Mouse (Mus musculus) embryo, embryonic 10.5 days (tissue): ENCODE results near the gene Bckdhb.
A peak's percentile ranks its signal among the peaks of the same experiment; 100 is the strongest.
"Not testable (repeated sequence)": the region's sequence is repeated elsewhere in the genome, so short reads cannot be mapped to it uniquely, and the experiment has no call there.

ENCODE experiments used
- DNase-seq: peaks from one replicate; pipeline ENCODE4 v3.0.0-alpha.2; 2015; ENCODE audit warnings: low spot score

The Bckdhb gene

DNA sequence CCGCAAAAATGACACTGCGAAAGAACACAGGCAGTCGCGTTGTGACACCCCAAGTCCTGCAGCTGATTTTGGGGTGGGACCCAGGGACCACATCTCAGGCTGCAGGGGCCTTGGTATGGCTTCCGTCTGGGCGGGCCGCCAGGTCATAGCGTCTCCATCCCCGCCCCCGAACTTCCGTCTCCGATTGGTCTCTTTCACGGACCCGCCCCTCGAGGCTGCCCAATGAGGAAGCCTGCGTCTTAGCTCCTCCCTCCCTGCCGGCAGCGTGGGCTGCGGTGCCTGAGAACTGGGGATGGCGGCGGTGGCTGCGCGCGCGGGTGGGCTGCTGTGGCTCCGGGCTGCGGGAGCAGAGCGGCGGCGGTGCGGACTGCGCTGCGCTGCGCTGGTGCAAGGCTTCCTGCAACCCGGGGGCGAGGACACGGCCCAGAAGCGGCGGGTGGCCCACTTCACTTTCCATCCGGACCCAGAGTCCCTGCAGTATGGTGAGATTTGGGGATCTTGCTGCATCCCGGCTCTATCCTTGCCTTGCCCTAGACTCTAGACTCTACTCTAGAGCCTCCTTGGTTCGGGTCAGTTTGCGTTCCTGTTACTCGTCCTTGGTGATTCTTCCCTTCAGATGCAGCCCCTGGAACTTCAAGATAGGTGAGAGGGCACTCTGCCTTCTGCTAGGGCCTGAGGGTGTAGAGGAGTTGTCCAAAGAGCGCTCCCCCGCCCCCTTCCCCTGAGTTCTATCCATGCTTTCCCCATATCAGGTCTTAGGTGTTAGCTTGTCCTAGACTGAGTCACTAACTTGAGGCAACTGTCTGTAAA, at the start of gene Bckdhb:
Gene Bckdhb (plus strand): TSS at position 268 of the 810 bp plus-strand sequence.
- peak; percentile 98 for DNase-seq

DNA sequence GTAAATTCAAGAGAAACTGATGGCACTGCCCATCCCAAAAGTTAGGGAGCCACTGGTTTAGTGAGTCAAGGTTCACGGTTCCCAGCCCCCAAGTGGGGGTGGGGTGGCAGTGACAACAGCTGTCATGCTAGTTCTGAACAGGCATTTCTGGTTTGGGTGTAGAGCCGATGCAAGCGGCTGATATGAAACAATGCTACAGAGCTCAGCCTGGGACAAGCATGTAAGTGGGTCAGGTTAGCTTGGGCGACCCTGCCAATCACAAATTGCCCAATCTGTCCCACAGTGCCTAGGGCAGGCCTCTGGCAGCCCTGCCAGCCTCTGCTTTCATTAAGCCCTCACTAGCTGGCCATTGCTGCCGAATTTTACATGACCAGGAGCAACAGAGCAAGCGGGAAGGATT, 42.8 kb upstream of the Bckdhb start:
- DNase-seq, result no peak

DNA sequence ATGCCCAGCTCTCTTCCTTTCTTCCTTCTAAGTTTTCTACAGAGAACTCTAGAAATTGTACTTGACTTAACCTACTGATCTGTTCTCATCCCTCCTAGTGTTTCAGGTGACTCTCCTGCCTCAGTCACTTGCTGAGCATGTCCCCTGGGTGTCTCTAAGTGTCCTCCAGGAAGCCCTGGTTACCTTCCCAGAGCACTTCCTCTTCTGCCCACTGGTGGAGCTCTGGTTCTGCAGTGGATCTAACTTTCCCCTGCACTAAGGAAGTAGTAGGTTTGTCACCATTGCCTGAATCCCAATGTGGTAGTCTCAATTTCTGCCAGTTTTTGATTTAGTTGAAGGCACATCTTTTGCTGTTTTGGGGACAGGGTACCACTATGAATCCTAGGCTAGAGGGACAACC, 38.8 kb upstream of the Bckdhb start:
- no peak for DNase-seq

DNA sequence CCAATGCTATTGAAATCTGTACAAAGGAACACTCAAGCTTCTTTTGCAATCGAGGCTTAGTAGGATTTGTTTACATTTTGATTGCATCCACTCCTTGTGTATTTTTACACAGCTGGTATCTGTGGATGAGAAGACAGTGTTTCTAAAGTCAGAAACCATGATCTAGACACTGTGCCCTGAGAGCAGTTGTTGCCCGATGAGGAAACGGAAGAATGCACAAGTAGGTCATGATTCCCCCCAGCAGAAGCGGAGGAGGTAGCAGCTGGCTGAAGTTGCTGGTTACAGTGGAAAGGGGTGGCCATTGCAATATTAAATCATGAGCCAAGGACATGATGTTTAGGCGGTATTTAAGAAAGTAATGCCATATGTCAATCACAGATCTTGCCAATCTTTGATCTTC, 36.7 kb upstream of the Bckdhb start:
- DNase-seq, result no peak

DNA sequence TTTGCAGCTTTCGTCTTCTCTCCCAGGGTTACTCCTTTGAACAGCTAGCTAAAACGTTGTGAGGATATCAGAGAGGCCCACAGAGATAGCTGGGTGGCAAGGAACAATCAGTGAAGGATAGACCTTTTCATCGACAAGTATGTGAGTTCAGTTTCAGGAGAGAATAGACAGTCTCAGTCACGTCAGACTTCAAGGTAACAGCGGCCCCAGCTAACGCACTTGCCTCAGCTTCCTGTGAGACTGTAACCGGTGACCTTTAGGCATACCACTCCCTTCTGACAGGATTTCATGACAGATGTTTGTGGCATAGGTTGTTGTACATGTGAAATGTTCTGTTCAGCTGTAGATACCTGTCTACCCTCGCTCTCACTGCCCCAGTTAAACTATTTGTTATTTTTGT, 31.9 kb upstream of the Bckdhb start:
- DNase-seq, result no peak

DNA sequence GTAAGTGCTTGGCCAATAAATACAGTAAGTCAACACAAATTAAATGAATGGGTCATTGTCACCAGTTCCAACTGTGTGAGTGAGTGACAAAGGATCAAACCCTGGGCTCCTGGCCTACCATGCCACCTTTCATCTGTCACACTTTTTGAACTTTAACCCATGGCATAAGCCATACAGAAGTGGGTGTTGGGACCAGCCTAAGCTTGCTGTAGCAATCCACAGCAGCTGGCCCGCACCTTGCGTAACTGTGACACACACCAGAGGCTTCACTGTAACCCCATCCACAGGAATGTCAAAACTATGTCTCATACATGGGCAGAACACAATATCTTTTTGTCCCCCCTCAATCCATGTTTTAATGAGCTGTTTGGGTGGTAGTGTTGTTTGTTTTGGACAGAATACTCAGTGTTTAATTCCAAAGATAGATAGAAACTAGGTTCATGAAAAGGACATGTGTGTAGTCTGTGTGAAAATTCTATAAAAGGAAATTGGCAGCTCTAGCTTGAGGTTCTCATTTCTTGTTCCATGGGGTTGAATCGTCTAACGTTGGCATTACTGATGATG, 31.1 kb upstream of the Bckdhb start:
- no peak for DNase-seq

DNA sequence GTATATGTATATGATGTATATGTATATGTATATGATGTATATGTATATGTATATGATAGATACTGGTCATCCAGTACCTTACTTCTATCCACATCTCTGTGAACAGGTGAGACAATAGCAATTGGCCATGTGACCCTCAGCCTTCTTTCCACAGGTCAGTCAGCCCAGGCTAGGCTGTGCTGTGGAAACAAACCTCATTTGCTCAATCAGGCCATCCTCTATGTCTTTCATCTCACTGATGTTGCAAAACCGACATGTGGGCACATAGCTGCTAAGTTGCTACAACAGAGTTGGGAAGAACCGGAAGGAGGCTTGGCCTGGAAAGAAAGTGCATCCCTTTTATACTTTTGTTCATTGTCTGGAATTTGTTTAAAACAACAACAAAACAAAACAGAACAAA, 22.9 kb upstream of the Bckdhb start:
- no peak for DNase-seq

DNA sequence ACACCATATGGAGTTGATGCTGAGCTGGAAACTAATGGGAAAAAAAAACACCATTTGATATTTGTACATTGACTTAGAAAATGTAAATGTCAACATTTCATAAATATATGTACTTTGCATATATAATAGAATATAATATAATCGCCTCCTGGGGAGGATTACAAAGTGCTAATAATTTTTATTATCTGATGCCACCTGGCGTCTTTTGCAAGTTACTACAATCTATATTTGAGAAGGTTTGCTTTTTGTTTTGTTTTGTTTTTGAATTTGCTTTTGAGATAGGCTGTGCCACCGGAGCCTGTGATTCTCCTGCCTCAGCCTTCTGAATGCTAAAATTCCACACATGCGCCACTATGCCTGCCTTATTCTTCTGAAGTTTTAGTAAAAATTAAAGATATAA, 19.1 kb upstream of the Bckdhb start:
- DNase-seq, result no peak

DNA sequence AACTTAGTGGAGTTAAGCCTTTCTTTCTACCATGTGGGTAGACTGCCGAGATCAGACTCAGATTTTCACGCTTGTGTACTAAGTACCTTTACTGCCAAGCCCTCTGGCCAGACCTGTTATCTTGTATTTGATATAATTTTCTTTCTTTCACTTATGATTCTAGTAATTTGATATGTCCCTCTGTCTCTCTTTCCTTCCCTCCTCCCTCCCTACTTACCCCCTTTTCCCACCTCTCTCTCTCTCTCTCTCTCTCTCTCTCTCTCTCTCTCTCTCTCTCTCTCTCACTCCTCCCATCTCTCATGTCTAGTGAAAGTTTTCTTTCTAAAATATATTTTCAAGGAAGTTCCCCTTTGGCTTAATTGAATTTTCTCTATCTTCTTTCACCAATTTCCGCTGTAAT, 17.9 kb upstream of the Bckdhb start:
- DNase-seq, result no peak

DNA sequence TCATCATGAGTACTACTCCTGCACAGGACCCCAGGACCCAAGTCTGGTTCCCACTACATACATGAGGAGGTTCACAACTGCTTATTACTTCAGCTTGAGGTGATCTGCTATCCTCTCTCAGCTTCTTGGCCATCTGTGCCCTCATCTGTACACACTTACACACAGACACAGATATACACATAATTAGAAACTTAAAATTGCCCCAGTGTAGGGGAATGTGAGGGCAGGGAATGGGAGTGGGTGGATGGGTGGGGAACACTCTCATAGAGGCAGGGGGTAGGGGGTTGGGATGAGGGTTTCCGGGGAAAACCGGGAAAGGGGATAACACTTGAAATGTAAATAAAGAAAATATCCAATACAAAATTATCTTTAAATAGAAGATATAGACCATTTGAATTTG, 15.1 kb upstream of the Bckdhb start:
- no peak for DNase-seq

DNA sequence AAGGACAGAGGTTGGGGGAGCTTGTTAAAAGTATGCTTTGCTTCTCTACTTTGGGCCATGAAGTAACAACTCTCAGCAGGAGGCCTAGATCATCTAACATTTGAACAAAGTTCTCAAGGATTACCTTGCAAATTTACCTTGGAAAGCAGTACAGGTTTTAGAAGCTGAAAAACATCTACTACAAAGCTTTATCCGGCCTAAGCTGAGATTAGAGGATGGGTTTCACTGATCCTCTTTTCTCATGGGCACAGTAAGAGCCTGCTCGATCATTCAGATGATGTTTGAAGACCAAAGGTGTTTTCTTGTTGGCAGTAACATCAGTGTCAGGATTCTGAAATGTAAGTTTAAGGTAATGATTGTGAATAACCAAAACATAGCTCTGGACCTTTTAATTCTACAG, 14.0 kb upstream of the Bckdhb start:
- DNase-seq, result no peak

DNA sequence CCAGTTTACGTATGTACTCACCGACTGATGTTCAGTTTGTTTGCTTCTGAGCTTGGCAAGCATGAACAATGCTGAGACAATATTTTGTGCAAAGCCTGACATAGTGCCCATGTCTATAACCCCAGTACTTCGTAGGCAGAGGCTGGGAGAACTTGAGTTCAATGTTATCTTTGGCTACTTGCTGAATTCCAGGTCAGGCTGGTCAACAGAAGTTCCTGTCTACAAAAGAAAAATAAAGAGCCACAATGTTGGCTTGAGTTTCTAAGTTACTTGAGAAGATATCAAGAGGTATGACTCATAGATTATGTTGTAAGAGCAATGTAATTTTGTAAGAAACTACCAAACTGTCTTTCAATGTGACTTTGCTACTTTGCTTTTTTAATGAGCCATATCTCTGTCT, 2.9 kb upstream of the Bckdhb start:
- no peak for DNase-seq

DNA sequence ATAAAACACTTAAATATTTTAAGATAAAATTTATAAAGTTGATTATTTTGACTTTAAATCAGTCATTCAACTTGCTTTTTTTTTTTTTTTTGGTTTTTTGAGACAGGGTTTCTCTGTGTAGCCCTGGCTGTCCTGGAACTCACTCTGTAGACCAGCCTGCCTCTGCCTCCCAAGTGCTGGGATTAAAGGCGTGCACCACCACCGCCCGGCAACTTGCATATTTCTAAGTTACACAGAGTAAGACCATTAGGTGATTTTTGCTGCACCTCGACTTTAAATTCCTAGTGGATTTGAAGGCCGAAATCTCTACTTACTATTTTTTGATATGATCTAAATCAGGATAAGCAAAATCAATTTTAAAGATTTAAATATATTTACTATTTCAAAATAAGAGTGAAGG, 589 bp upstream of the Bckdhb start:
- DNase-seq, result no peak

DNA sequence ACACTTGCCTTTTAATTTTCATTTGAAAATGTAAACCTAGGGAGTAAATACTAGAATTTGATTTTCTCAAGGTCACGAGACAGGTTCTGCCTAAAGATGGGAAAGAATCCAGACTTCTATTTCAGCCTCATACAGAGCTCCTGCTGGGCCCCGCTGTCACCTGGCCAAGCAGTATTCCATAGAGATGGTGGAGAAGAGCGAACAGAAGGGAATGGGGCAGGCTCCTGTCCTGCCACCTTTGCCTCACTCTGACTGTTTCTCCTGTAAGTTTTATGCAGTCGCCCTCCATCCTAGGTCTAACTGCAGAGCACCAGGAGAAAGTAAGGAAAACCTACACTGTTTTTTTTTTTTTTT, 720 bp downstream of the Bckdhb start:
- DNase-seq, result no peak

DNA sequence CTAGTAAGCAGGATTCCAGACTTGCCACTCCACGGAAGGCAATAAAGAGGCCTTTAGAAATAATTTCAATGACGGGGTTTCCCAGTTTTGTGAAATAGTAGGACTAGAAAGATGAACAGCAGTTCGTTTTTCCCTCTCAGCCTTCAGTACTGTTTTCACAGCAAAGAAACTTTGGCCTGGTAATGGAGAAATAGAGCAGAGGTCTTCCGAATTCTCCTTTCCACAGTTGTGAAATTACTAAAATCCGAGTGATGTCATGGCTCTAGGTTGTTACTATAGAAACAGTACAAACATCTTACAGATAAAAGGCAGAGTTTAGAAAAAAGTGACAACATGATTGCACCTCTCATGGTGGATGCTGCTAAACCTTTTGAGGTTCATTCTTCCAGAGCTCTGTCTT, 1.4 kb downstream of the Bckdhb start:
- DNase-seq, result no peak

DNA sequence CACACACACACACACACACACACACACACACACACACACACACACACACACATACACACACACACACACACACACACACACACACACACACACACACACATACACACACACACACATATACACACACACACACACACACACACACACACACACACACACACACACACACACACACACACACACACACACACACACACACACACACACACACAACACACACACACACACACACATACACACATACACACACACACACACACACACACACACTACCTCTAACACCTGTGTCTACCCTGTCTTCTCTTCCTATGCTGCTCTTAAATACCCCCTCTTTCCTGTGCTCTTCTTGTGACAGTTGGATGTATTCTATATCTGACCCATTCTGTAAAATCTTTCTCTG, 14.6 kb downstream of the Bckdhb start:
- DNase-seq, result not testable (repeated sequence)

DNA sequence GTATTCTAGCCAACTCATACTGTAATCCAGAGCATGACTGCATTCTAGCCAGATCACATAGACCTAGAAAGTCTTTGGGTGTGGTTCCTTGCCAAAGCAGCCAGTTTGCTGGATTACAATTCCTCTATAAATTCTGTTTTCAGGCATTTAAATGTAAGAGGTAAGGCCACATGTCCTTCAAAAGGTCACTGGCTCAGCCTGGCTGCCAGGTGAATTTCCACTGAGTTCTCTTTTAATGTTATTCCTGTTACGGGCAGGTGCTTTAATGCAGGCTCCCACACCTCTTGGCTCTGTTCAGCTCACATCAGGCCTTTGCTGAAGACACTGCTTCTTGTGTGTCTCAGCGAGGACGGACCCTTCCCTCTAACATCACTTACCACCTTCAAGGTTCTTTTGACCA, 15.1 kb downstream of the Bckdhb start:
- DNase-seq, result no peak

DNA sequence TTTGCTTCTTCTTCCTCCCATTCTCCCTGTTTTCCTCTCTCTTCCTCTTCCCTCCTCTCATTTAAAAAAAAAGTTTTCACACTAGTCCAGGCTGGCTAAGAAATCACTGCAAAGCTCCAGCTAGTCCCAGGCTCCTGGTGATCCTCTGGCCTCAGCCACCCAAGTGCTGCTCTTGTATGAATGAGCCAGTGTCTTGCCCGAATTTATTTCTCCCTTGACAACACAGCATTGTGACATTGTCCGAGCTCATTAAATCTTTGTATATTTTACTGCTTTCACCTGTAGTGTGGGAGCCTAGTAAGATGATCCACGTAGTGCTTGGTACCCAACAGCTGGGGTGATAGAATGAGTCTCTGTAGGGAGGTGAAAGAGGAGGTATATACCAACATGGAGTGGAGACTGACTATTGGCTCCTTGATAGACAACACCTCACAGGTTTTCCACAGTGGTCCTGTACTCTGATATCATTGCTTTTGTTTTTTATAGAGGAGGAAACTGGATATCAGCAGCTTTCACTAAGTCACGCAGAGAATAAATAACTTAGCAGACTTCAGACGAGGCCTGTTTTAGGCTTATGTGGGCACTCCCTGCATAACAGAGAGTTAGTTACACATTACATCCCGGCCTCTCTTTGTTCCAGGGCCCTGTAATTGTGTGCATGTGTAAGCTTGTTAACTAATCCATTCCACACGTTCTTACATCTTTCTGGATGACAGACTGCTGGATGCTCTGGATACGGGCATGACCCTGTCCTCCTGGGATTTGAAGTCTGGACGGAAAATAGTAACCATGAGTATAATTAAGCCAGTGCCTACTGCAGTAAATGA, 15.8 kb downstream of the Bckdhb start:
- peak; percentile 26 for DNase-seq

DNA sequence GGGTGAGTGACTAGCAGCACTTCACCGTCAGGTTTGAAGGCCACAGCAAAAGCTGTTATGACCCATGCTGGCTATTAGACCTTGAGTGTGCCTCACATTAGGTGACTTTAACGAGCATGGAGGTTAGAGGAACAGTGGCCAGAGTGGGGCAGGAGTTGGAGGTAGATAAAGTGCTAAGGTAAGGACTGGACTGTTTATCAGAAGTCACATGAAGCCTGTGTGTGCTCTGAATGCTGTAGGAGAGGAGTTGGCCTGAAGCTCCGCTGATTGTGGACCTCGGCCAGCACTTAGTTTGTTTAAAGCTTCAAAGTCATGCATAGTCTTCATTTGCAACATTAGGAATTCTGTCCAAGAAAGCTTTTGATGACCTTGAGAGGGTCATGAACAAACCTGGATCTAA, 26.4 kb downstream of the Bckdhb start:
- no peak for DNase-seq

DNA sequence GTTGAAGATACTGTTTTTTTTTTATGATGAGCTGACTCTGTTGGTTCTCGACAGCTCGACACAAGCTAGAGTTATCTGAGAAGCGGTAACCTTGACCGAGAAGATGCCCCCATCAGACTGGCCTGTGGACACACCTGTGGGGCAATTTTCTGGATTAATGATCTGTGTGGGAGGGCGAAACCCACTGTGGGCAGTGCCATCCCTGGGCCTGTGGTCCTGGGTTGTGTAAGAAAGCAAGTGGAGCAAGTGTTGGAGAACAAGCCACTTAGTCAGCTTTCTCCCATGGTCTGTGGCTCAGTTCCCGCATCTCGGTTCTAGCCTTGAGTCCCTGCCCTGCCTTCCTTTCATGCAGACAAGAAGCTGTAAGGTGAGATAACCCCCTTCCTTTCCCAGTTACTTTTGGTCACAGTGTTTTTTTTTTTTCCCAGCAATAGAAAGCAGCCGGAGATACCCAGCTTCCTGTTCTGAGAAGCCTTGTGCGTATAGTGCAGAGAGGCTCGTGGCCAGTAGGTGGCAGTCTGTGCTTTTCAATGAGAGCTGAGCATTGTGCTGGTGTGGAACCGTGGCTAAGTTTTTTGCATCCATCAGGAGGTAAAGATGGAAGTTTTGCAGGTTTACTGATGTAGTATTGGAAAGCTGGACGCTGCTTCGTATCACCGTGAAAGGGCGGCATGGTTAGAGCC, 31.8 kb downstream of the Bckdhb start:
- DNase-seq, result peak; percentile 90

DNA sequence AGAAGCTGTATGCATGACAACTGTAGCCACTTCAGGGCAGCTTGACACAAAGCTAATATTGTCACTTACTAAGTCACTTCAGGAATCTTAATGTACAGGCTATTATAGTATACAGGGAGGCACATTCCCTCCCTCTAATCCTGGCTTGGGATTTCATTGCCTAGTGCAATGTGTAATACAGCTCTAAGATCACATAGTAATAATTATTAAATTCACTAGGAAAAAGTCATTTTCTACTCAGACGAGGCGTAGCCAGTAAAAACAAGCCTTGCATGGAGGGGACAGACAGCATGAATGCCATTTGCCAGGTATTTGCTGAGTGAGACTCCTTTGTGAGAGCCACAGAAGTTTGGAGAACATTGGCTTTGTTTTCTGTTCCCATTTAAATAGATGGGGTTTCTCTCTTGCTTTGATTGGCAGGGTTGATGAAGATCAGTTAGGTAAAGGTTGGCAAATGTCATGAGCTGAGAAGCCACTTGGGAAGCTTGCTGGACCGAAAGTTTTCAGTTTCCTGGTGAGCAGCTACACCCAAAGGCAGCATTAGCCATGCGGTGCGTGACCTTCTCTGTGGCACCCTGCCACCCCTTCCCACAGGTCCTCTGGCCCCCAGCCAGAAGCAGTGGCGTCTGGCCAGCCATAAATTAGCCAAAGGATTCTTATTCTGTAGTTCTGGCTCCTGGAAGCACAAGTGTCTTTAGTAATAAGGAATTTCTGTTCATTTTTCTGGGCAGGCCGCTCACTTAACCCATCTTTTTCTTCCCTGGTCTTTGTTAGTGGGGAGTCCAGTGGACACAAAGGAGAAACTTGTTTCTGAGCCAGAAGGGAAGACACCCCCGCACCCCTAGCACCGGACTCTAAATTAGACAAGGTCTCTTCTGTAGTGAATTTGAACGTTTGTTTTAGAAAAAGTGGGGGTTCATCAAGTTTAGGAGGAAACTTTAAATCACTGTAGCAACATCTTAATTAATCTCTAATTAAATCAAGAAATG, 37.4 kb downstream of the Bckdhb start:
- DNase-seq, result no peak
